Mouse (Mus musculus) naive thymus-derived CD4-positive, alpha-beta T cell, adult 2 months (primary cell): ENCODE results near the gene Vopp1.
"Not testable (repeated sequence)": the region's sequence is repeated elsewhere in the genome, so short reads cannot be mapped to it uniquely, and the experiment has no call there.

Source experiments
- DNase-seq: peaks from one replicate; pipeline ENCODE4 v3.0.0-alpha.2; 2011; ENCODE audit warnings: low read depth

Vopp1 gene

GRCm38 (mm10) chr6:57824422-57825258, at the start of gene Vopp1:
Gene Vopp1, minus strand, starts transcription at chr6:57825159.
- peak; percentile 87 for DNase-seq

GRCm38 (mm10) chr6:57859043-57860042, 34.4 kb upstream of the Vopp1 start:
- peak; percentile 67 for DNase-seq

- not testable (repeated sequence) for DNase-seq
Observed at GRCm38 (mm10) chr6:57851177-57851576, 26.2 kb upstream of the Vopp1 start.

- no peak for DNase-seq
Observed at GRCm38 (mm10) chr6:57850286-57850685, 25.3 kb upstream of the Vopp1 start, which contains the start of gene Vmn1r21. Gene Vmn1r21, minus strand, starts transcription at chr6:57850343.

GRCm38 (mm10) chr6:57839693-57840408, 14.9 kb upstream of the Vopp1 start:
- no peak for DNase-seq

GRCm38 (mm10) chr6:57825259-57825715, 328 bp upstream of the Vopp1 start:
- no peak for DNase-seq

- DNase-seq: peak; percentile 42
Observed at GRCm38 (mm10) chr6:57823461-57823860, 1.5 kb downstream of the Vopp1 start.

GRCm38 (mm10) chr6:57822648-57823410, 2.1 kb downstream of the Vopp1 start:
- peak; percentile 68 for DNase-seq

GRCm38 (mm10) chr6:57814436-57814940, 10.5 kb downstream of the Vopp1 start:
- DNase-seq: no peak

- DNase-seq: no peak
Observed at GRCm38 (mm10) chr6:57811748-57812730, 12.9 kb downstream of the Vopp1 start.

- DNase-seq: no peak
Observed at GRCm38 (mm10) chr6:57805218-57806069, 19.5 kb downstream of the Vopp1 start.

GRCm38 (mm10) chr6:57803130-57803529, 21.8 kb downstream of the Vopp1 start:
- DNase-seq: no peak

GRCm38 (mm10) chr6:57798986-57799385, 26.0 kb downstream of the Vopp1 start:
- no peak for DNase-seq

GRCm38 (mm10) chr6:57796853-57797423, 28.0 kb downstream of the Vopp1 start:
- no peak for DNase-seq

- DNase-seq: peak; percentile 20
Observed at GRCm38 (mm10) chr6:57795835-57796234, 29.1 kb downstream of the Vopp1 start.

- DNase-seq: not testable (repeated sequence)
Observed at GRCm38 (mm10) chr6:57792821-57793220, 32.1 kb downstream of the Vopp1 start.

GRCm38 (mm10) chr6:57790542-57790941, 34.4 kb downstream of the Vopp1 start:
- no peak for DNase-seq

GRCm38 (mm10) chr6:57787376-57787775, 37.6 kb downstream of the Vopp1 start:
- no peak for DNase-seq
